Mouse (Mus musculus): Measurements from ENCODE around the gene Ociad2.
"Not testable (repeated sequence)": the region's sequence is repeated elsewhere in the genome, so short reads cannot be mapped to it uniquely, and the experiment has no call there.

The Ociad2 gene

GRCm38 (mm10) chr5:73353519-73353918 is 12.7 kb upstream of the Ociad2 start:
- DNase-seq (ENCODE audit: low read depth, low spot score): no peak

GRCm38 (mm10) chr5:73351796-73352195 is 11.0 kb upstream of the Ociad2 start:
- DNase-seq (ENCODE audit: low read depth, low spot score): no peak

- DNase-seq (ENCODE audit: low read depth, low spot score): no peak
These were observed 8.7 kb upstream of the Ociad2 start for GRCm38 (mm10) chr5:73349514-73349913.

GRCm38 (mm10) chr5:73345254-73345653 is 4.4 kb upstream of the Ociad2 start:
- DNase-seq (ENCODE audit: low read depth, low spot score): no peak

- no peak for DNase-seq (ENCODE audit: low read depth, low spot score)
These were observed 3.5 kb upstream of the Ociad2 start for GRCm38 (mm10) chr5:73344310-73344709.

- no peak for DNase-seq (ENCODE audit: low read depth, low spot score)
These were observed 2.0 kb upstream of the Ociad2 start for GRCm38 (mm10) chr5:73342701-73343355.

GRCm38 (mm10) chr5:73339779-73340722 is 777 bp downstream of the Ociad2 start:
- no peak for DNase-seq (ENCODE audit: low read depth, low spot score)

- DNase-seq (ENCODE audit: low read depth, low spot score): no peak
These were observed 2.0 kb downstream of the Ociad2 start for GRCm38 (mm10) chr5:73338832-73339163.

GRCm38 (mm10) chr5:73337961-73338831 is 2.6 kb downstream of the Ociad2 start:
- peak; percentile 32 for DNase-seq (ENCODE audit: low read depth, low spot score)

GRCm38 (mm10) chr5:73336448-73336847 is 4.4 kb downstream of the Ociad2 start:
- DNase-seq (ENCODE audit: low read depth, low spot score): no peak

- no peak for DNase-seq (ENCODE audit: low read depth, low spot score)
These were observed 9.8 kb downstream of the Ociad2 start for GRCm38 (mm10) chr5:73331002-73331401.

GRCm38 (mm10) chr5:73324526-73325170 is 16.2 kb downstream of the Ociad2 start:
- DNase-seq (ENCODE audit: low read depth, low spot score): no peak

GRCm38 (mm10) chr5:73323602-73324001 is 17.2 kb downstream of the Ociad2 start:
- DNase-seq (ENCODE audit: low read depth, low spot score): no peak

GRCm38 (mm10) chr5:73322684-73323083 is 18.1 kb downstream of the Ociad2 start:
- not testable (repeated sequence) for DNase-seq (ENCODE audit: low read depth, low spot score)

- DNase-seq (ENCODE audit: low read depth, low spot score): no peak
These were observed 21.5 kb downstream of the Ociad2 start for GRCm38 (mm10) chr5:73319306-73319705.

GRCm38 (mm10) chr5:73314654-73315053 is 26.2 kb downstream of the Ociad2 start:
- DNase-seq (ENCODE audit: low read depth, low spot score): no peak

GRCm38 (mm10) chr5:73313591-73313990 is 27.2 kb downstream of the Ociad2 start:
- DNase-seq (ENCODE audit: low read depth, low spot score): no peak

- DNase-seq (ENCODE audit: low read depth, low spot score): no peak
These were observed 29.4 kb downstream of the Ociad2 start for GRCm38 (mm10) chr5:73311458-73311857.

GRCm38 (mm10) chr5:73310401-73310800 is 30.4 kb downstream of the Ociad2 start:
- no peak for DNase-seq (ENCODE audit: low read depth, low spot score)

- DNase-seq (ENCODE audit: low read depth, low spot score): no peak
These were observed 31.3 kb downstream of the Ociad2 start for GRCm38 (mm10) chr5:73309496-73309895.

- DNase-seq (ENCODE audit: low read depth, low spot score): no peak
These were observed 33.5 kb downstream of the Ociad2 start for GRCm38 (mm10) chr5:73307297-73307696.

All from forelimb bud, embryonic 11.5 days (tissue).